Comparison of ENCODE assay signal across 8 mouse cellular contexts in genomic region chr10:75517073-75517757, GRCm38 (mm10). TPM values are rescaled to one million over a fixed set of nuclear protein-coding genes. Genes with fewer than 3 reads are reported as not detected.
DNase-seq lines count a peak whose midpoint lies in the region; ATAC-seq lines count a peak whose summit lies in the region.

Gene Snrpd3, plus strand, starts transcription at chr10:75517551.

- H3K9ac ChIP-seq in forebrain, embryonic 11.5 days (ENCODE audit: low read length), result peak within 1 kb of the TSS; percentile 89
- peak within 1 kb of the TSS; percentile 97 for H3K9ac ChIP-seq in heart, embryonic 16.5 days (ENCODE audit: low read length)
- H3K9ac ChIP-seq in liver, embryonic 15.5 days, result peak within 1 kb of the TSS; percentile 99
- peak within 1 kb of the TSS; percentile 83 for H3K9ac ChIP-seq in neural tube, embryonic 12.5 days

- H3K27ac ChIP-seq in forebrain, embryonic 11.5 days (ENCODE audit: low read depth, low read length), result peak within 1 kb of the TSS; percentile 97
- H3K27ac ChIP-seq in heart, embryonic 16.5 days (ENCODE audit: low read length), result peak within 1 kb of the TSS; percentile 100
- peak within 1 kb of the TSS; percentile 99 for H3K27ac ChIP-seq in liver, embryonic 15.5 days (replicated peaks)
- H3K27ac ChIP-seq in neural tube, embryonic 12.5 days, result peak within 1 kb of the TSS; percentile 82; the same call in 1 of the 2 replicates

- peak; percentile 97 for ATAC-seq in forebrain, embryonic 11.5 days (replicated peaks; ENCODE audit: low FRiP score)
- peak; percentile 96 for ATAC-seq in heart, embryonic 16.5 days (replicated peaks; ENCODE audit: extremely low read depth, insufficient read depth, low FRiP score)
- ATAC-seq in liver, embryonic 15.5 days (ENCODE audit: insufficient read depth), result peak; percentile 84
- ATAC-seq in neural tube, embryonic 12.5 days (ENCODE audit: low FRiP score, low read depth), result peak; percentile 97

- H3K4me2 ChIP-seq in forebrain, embryonic 11.5 days (ENCODE audit: low read depth, low read length, severe bottlenecking), result peak within 1 kb of the TSS; percentile 86
- peak within 1 kb of the TSS; percentile 98 for H3K4me2 ChIP-seq in heart, embryonic 16.5 days (ENCODE audit: low read depth, low read length)
- peak within 1 kb of the TSS; percentile 93 for H3K4me2 ChIP-seq in liver, embryonic 15.5 days
- H3K4me2 ChIP-seq in neural tube, embryonic 12.5 days (replicated peaks), result peak within 1 kb of the TSS; percentile 77

- WGBS in forebrain, embryonic 11.5 days, result under 1% methylated on average over 36 of the region's 52 CpGs
- 1% methylated on average over 50 of the region's 52 CpGs for whole genome bisulfite sequencing in heart, embryonic 16.5 days
- under 1% methylated on average over 52 of the region's 52 CpGs for WGBS in liver, embryonic 15.5 days (ENCODE audit: insufficient replicate concordance)
- 2% methylated on average over 47 of the region's 52 CpGs for WGBS in neural tube, embryonic 12.5 days

- DNase-seq in CD8-positive naive resting alpha-beta T cell, adult 2 months (ENCODE audit: low read depth in 2 of 2, low spot score in 2 of 2), result peak; percentile 85 to 87
- DNase-seq in c-Kit-positive CD71-negative TER-119-negative erythroid progenitor cells, embryonic 14.5 days (ENCODE audit: low read depth), result peak; percentile 98
- peak; percentile 97 for DNase-seq in forebrain, embryonic 11.5 days (ENCODE audit: low spot score)
- DNase-seq in kidney, postnatal 36 days, result peak; percentile 96 to 97
- DNase-seq in telencephalon, adult 2 months (ENCODE audit: low read depth, low spot score), result peak; percentile 97

- no peaks in the 10 kb centered on the region for H3K27me3 ChIP-seq in forebrain, embryonic 11.5 days (ENCODE audit: control insufficient read depth, insufficient read depth, low read length)
- H3K27me3 ChIP-seq in heart, embryonic 16.5 days (ENCODE audit: control insufficient read depth, insufficient read depth, low read length), result no peaks in the 10 kb centered on the region
- H3K27me3 ChIP-seq in liver, embryonic 15.5 days, result no peaks in the 10 kb centered on the region
- no peaks in the 10 kb centered on the region for H3K27me3 ChIP-seq in neural tube, embryonic 12.5 days (replicated peaks)

- H3K36me3 ChIP-seq in forebrain, embryonic 11.5 days (ENCODE audit: control insufficient read depth, insufficient read depth, low read length), result no peaks in the 10 kb centered on the region; the same call in 1 of the 2 replicates
- H3K36me3 ChIP-seq in heart, embryonic 16.5 days (ENCODE audit: control insufficient read depth, insufficient read depth), result peaks cover 21% of the 10 kb centered on the region
- peaks cover 49% of the 10 kb centered on the region for H3K36me3 ChIP-seq in liver, embryonic 15.5 days (replicated peaks)
- H3K36me3 ChIP-seq in neural tube, embryonic 12.5 days, result peaks cover 30% of the 10 kb centered on the region

- H3K4me1 ChIP-seq in forebrain, embryonic 11.5 days (replicated peaks; ENCODE audit: control insufficient read depth, insufficient read depth, low read length), result peaks cover 12% of the 10 kb centered on the region
- H3K4me1 ChIP-seq in heart, embryonic 16.5 days (ENCODE audit: control insufficient read depth, insufficient read depth, low read length), result peaks cover 34% of the 10 kb centered on the region
- peaks cover 77% of the 10 kb centered on the region for H3K4me1 ChIP-seq in liver, embryonic 15.5 days (replicated peaks)
- H3K4me1 ChIP-seq in neural tube, embryonic 12.5 days, result peaks cover 26% of the 10 kb centered on the region

- peak within 1 kb of the TSS; percentile 87 for H3K4me3 ChIP-seq in forebrain, embryonic 11.5 days (ENCODE audit: low read depth, low read length)
- peak within 1 kb of the TSS; percentile 98 for H3K4me3 ChIP-seq in heart, embryonic 16.5 days (ENCODE audit: low read length)
- H3K4me3 ChIP-seq in liver, embryonic 15.5 days (replicated peaks), result peak within 1 kb of the TSS; percentile 91
- peak within 1 kb of the TSS; percentile 79 for H3K4me3 ChIP-seq in neural tube, embryonic 12.5 days

- H3K9me3 ChIP-seq in forebrain, embryonic 11.5 days (ENCODE audit: control insufficient read depth, low read length), result no peaks in the 10 kb centered on the region
- no peaks in the 10 kb centered on the region for H3K9me3 ChIP-seq in heart, embryonic 16.5 days (replicated peaks; ENCODE audit: control insufficient read depth, low read length)
- H3K9me3 ChIP-seq in liver, embryonic 15.5 days (replicated peaks), result no peaks in the 10 kb centered on the region
- no peaks in the 10 kb centered on the region for H3K9me3 ChIP-seq in neural tube, embryonic 12.5 days

RNA-seq across cellular contexts. Expression of gene Snrpd3, which starts in this region (rescaled TPM):
- polyA plus RNA-seq in forebrain, embryonic 11.5 days (2014; fragmentation: Nextera tagmentation; extraction: Ambion mirVana), result 261 and 263 TPM in 2 replicates
- polyA plus RNA-seq in heart, embryonic 16.5 days (2015; fragmentation: Nextera tagmentation; extraction: Ambion mirVana), result 90.4 and 90.5 TPM in 2 replicates
- polyA plus RNA-seq in liver, embryonic 15.5 days (2015; fragmentation: Nextera tagmentation; extraction: Ambion mirVana), result 65.7 and 68.7 TPM in 2 replicates
- polyA plus RNA-seq in neural tube, embryonic 12.5 days (2016; fragmentation: Nextera tagmentation; extraction: Ambion mirVana), result 150 and 171 TPM in 2 replicates

Comparison
In these comparisons a context has a peak if more than half of its experiments do, and no peak if none do; other contexts are left out.
1. Peak in every context shown above with its lines: DNase-seq, ATAC-seq, H3K4me3 ChIP-seq and H3K27ac ChIP-seq.